Mouse (Mus musculus): ENCODE results near the gene Aasdh.
"Not testable (repeated sequence)": the region's sequence is repeated elsewhere in the genome, so short reads cannot be mapped to it uniquely, and the experiment has no call there.

The Aasdh gene

DNA sequence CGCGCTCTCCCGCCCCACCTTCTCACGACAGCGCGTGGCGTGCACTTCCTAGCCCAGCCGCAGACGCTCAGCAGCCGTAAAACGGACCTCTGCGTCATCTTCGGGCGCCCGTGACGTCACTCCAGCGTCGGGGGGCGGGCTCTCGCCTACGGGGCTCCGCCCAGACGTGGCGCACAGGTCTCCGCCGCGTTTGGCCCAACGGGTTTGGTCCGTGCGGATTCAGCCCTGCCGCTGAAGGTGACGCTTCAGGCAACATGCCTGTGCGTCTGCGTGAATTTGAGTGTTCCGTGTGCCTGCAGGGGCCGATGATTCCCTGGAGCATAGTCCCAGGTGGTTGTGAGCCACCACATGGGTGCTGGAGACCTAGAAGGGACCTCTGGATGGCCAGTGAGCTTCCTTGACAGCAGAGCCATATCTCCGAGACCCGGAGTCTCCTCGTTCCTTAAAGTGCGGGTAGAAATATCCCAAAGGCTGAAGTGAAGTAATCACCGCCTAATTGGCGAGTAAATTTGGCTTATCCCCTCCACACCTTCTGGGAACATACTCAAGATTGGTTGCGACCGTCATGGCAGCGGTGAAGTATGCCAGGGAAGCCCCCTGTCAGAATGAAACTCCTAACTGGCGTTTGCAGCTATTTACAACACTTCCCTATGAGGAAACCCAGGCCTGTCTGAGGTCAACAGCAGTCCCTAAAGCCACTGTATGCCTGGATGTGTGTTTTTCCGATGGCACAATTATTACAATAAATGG is at the start of gene Aasdh:
Aasdh (minus strand) TSS at position 110 of the 750 bp plus-strand sequence.
- DNase-seq (ENCODE audit: low spot score) = peak; percentile 96

DNA sequence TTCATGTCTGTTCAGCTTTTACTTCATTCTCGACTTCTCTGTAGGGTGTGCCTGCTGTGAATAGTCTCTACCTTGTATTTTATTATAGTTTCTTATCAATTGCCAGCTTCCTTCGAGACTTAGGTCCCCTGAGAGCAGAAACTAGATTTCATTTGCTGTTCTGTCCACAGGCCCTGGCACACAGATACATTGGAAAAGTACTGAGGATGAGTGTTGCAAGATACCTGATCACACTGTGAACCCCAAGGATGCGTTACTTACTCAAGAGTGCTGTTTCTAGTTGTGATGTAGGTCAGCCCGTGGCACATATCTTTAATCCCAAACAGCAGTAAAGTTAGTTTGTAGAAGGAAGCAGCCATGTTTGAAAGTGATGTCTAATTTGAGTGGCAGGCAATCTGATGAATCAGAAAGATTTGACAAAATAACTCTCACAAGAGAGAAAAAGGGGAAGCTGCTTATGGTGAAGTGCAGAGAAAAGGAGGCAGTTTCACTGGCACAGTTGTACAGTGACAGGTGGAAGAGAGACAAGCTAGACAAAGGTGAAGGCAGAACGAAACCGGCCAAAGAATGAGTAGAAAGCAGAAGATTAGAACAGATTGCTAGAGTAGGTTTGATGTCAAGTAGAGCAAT is 49.1 kb upstream of the Aasdh start:
- DNase-seq (ENCODE audit: low spot score) = no peak

DNA sequence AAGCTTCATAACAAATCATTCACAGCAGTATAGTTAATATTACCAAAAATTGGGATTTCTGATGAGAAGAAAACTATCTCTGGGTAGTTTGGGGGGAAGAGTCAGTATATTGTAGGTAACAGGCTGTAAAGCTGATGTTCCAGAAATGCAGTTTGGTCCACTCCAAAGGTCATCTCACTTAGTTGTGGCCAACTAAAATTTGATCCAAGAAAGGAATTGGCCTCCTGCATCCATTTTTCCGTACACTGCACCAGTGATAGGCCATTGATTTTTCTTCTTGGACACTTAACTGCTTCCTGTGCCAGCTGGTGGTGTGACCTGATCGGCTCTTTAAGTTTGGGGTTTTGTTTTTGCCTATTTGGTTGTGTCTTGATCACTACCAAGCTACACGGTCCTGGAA is 48.5 kb upstream of the Aasdh start:
- DNase-seq (ENCODE audit: low spot score) = no peak

DNA sequence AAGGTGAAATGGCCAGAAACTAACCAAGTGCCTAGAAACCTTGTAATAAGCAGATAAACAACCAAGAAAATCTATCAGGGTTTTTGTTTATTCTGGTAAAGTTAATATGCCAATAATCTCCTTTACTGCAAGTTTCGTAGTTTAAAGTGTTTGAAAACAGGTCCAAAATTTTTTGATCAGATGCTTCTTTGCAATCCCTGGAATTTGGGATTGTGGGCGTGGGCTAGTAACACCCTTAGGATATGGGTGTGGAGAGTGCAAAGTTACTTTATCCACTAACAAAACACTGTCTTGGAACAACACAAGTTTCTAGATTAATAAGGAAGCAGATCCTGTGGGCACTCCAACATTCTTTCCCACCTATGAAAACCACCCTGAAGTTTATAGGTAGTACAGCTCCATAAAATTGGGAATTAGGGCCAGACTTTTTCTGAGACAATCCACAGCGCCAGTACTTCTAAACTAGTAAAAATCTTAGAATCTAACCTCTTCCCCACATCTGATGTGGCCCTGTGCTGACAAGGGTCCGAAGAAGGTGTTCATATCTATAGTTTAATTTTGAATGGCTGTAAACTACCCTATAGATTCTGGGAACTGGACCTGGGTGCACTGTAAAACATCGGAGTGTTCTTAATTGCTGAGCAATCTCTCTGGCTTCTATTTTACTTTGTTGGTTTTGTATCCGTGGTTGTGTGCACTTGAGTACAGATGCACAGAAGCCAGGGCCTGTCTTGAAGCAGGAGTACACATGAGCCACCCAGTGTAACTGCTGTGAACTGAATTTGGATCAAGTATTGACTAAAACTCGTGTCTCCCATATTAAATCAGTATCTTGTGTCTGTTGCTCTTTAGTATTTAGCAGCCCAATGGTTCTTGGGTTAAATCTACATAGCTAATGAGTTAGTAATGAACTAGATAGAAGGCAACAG is 47.1 kb upstream of the Aasdh start:
- no peak for DNase-seq (ENCODE audit: low spot score)

DNA sequence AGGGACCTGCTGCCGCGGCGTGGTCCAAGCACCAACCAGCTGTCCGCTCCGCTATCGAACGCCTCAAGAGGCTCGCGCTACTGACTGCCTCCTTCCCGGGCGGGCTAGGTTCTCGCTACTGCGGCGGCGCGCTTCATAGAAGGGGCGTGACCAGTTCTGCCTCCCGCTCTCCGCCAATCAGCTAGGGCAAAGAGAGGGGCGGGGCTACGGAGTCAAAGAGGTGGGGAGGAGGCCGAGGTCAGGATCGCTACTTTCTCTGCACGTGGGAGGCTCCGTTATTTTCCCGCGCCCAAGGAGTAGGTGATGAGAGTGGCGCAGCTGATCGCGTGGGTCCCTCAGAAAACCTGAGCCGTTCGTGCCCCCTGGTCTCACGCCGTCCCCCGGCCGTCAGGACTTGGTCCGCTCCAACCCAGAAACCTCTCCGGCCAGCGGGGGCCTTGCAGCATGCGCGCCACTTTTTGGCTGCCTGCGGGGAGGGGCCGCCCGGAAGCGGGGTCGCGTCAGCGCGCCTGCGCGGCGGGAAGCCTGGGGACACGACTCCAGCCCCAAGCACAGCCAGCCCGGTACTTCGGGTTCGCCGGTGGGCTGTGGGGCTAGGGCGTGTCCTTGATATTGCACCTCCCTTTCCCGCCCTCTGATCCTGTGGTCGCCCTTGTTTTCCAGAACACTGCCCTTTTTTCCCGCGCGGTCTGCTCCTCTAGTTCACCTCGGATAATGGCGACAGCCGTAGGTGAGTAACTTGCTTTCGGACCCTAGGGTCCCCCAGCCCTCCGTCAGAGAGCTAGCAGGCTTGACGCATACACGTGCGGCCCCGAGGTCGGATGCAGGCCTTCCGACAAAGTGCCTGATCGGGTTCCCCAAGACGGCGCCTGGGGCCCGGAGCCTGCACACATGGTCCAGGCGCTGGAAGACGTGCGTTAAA is 46.1 kb upstream of the Aasdh start, which contains the start of the genes Paics and Ppat:
Paics (plus strand) TSS at position 202 of the 922 bp plus-strand sequence.
Ppat (minus strand) TSS at position 473 of the 922 bp plus-strand sequence.
- DNase-seq (ENCODE audit: low spot score) = peak; percentile 96

DNA sequence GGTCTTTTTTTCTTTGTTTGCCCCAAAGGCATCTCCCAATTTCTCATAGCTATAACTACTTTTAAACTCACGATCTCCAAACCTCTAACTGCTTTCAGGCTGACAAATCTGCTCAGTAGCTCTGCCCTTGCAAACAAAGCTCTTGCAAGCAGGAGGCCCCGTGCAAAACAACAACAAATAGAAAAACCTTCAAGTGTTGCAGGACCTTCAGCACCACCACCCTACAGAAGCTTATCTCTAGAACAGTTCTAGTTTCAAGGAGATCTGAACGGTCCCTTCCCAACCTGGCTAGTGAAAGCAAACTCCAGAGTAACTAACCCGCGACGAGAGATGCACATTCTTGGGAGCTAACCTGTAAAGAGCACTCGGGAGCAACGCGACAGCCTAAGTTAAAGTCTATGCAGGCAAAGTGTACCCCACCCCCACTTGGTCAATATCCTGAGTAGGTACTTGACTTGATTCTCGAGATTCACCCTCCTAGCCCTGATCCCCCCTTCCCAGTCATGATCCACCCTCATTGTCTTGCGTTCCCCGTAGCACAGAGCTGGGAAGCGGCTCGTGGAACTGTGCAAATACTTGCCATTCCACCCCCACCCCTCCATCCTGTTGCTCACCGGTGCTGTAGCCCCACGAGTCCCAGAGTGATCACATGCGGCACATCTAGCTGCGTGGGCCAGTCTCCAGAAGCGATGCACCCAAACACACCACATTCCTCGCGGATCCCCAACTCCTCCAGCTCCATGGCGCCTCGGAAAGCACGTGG is 45.2 kb upstream of the Aasdh start:
- no peak for DNase-seq (ENCODE audit: low spot score)

DNA sequence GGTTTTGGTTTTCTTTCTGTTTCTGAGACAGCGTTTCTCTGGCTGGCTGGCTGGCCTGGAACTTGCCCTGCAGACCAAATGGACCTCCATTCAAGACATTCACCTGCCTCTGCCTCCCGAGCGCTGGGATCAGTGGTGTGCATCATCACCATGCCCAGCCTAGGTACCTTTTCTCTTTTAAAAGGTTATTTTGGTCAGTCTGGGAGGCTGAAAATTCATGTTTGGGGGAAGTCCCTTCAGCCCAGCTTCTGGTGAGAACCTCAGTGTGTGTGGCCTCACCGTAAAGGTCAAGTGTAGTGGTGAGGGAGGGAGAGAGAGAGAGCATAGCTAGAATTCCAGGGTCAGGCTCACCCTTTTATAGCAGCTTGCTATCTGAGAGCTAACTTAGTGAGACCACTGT is 42.4 kb upstream of the Aasdh start:
- DNase-seq (ENCODE audit: low spot score) = no peak

GRCm38 (mm10) chr5:76947142-76947541 is 41.8 kb upstream of the Aasdh start:
- no peak for DNase-seq (ENCODE audit: low spot score)

GRCm38 (mm10) chr5:76945678-76946033 is 40.3 kb upstream of the Aasdh start:
- no peak for DNase-seq (ENCODE audit: low spot score)

- no peak for DNase-seq (ENCODE audit: low spot score)
These were observed 39.8 kb upstream of the Aasdh start for GRCm38 (mm10) chr5:76944965-76945677.

DNA sequence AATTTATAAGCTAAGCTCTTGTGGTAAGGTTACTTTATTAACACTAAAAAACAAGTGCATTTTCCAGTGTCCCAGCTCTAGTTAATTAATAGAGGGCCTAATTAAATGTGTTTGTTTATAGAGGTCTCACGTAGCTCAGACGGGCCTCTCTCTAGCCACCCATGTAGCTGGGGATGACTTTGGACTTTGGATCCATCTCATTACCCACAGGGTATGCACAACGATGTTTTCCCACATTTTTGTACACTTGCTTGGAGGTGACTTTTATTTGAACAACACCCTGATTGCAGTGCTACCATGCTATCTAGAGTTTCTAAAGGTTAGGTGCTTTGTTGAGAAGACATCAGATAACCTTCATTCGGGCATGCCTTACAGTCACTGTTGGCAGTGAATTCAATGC is 37.2 kb upstream of the Aasdh start:
- DNase-seq (ENCODE audit: low spot score) = no peak

DNA sequence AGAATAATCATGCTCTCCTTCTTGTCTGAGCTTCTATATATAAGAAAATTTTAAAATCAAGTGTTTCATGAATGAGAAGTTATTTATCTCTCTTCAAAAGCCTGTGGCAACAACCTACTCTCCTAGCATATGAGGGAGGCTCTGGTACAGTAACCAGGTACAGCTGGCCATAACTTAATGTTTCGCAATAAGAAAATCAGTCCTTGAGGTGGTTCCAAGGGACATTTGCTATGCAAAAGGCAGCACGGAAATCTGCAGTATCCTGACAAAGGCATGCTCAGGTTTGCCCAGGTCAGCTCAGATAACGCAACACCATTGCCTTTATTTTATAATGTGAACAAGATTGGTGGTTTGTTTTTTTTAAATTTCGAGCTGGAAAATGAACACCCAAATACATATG is 36.7 kb upstream of the Aasdh start:
- no peak for DNase-seq (ENCODE audit: low spot score)

GRCm38 (mm10) chr5:76939717-76940116 is 34.4 kb upstream of the Aasdh start:
- no peak for DNase-seq (ENCODE audit: low spot score)

DNA sequence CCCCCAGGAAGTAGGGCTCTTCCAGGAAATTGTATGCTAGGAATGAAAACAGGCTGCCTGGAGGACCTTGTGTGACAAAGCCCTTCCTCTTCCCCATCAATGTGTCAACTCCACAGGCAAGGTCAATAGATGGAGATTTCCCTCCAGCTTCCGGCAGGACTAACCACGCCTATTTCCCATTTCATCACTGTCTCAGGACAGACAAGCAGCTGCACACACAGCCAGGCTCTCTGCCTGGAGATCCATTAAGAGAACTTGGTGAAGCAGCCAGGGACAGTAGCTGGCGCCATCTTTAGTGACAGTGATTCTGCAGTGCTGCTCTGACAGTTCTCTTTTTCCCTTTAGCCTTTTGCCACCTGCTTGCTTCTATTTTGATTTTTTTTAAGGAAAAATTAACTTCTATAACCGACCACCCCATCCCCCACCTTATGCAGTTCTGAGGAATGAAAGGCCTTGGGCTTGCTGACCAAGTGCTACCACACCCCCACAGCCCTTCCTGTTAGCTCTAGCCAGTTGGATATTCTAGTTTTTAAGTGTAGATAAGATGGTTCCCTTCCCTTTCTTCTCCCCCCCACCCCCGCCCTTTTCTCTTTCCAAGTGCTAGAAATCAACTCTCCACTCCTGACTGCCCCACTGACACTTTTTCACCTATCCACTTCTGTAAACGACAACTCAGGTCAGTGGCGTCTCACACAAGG is 24.0 kb upstream of the Aasdh start:
- DNase-seq (ENCODE audit: low spot score) = no peak

- no peak for DNase-seq (ENCODE audit: low spot score)
These were observed 23.0 kb upstream of the Aasdh start for GRCm38 (mm10) chr5:76928124-76928832.

DNA sequence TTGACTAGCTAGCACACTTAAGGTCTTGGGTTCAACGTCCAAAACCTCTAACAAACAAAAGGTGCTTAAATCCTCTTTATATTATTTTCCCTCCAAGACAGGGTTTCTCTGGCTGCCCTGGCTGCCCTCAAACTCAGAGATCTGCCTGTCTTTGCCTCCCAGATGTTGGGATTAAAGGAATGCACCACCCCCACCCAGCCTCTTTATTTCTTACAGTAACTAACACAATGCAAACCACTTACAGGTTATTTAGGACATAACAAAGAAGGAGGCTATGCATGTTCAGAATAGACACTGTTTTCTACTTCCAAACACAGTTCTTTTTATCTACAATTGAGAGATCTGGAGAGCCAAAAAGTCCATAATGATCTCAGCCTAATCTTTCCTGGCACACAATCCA is 19.0 kb upstream of the Aasdh start:
- DNase-seq (ENCODE audit: low spot score) = no peak

DNA sequence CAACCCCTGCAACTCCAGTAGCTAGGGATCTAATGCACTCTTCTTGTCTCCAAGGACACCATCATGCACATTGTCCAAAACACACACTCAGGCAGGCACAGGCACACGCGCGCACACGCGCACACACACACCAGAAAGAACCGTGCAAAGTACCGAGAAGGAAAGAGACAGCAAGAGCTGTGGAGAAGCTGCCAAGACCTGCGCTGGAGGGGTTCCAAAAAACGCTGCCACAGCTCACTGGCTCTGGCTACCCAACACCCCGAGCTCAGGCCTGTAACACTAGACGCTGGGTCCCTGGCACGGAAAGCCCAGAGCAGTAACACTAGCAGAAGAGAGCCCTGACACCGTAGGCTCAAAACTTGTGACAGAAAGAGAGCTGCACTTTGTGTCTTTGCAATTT is 18.1 kb upstream of the Aasdh start:
- peak; percentile 24 for DNase-seq (ENCODE audit: low spot score)

GRCm38 (mm10) chr5:76922833-76923232 is 17.5 kb upstream of the Aasdh start:
- no peak for DNase-seq (ENCODE audit: low spot score)

- DNase-seq (ENCODE audit: low spot score) = not testable (repeated sequence)
These were observed 7.2 kb upstream of the Aasdh start for GRCm38 (mm10) chr5:76912522-76912921.

Data from ovary, postnatal 10 days (tissue).